Mouse (Mus musculus): ENCODE measurements at regions not wholly inside any gene's neighbourhood (a gene's known extent, or its start where the extent isn't known, plus 50 kb on each side); places are given as distances from the start of the nearest gene placed in this dataset.
"Not testable (repeated sequence)": the region's sequence is repeated elsewhere in the genome, so short reads cannot be mapped to it uniquely, and the experiment has no call there.

DNA sequence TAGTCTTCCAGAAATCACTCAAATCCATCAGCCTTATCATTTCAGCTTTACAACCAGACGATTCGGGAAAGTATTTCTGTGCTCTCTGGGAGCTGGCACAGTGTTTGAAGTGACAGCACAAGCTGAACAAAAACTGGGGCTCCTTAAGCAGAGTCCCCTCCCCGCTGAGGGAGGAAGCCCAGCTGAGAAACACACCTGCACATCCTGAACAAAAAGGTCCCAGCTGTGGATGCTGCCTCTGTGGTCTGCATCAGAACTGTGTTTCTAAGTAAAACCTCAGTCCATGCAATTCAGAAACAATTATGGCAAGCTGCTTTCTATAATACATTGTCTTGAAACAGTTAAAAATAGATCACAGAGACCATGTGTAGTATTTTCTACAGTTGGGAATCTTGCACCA is 368.3 kb upstream of the Olfr1507 start:
- DNase-seq (ENCODE audit: low spot score in 2 of 2) = not testable (repeated sequence)

- not testable (repeated sequence) for DNase-seq (ENCODE audit: low spot score in 2 of 2)
Observed at GRCm38 (mm10) chr14:52863107-52863506, 367.6 kb upstream of the Olfr1507 start.

- DNase-seq (ENCODE audit: low spot score in 2 of 2) = not testable (repeated sequence)
Observed at GRCm38 (mm10) chr14:52862491-52862890, 366.9 kb upstream of the Olfr1507 start.

DNA sequence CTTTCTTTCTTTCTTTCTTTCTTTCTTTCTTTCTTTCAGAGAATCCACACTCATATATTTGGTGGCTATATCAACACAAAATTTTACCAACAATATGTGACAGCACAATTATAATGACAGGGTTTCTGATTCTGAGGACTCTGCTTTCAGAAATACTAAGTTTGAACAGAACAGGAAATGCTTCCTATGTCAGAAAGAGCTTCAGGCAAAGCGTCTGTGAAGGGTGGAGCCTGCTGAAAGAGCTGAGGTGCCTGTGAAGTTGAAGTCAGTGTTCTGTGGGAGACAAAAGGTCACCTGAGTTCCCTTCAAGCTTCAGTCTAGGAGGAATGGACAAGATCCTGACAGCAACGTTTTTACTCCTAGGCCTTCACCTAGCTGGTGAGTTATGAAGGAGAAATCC is 359.8 kb upstream of the Olfr1507 start:
- DNase-seq (ENCODE audit: low spot score in 2 of 2) = not testable (repeated sequence)

- not testable (repeated sequence) for DNase-seq (ENCODE audit: low spot score in 2 of 2)
Observed at GRCm38 (mm10) chr14:52853598-52853997, 358.0 kb upstream of the Olfr1507 start.

DNA sequence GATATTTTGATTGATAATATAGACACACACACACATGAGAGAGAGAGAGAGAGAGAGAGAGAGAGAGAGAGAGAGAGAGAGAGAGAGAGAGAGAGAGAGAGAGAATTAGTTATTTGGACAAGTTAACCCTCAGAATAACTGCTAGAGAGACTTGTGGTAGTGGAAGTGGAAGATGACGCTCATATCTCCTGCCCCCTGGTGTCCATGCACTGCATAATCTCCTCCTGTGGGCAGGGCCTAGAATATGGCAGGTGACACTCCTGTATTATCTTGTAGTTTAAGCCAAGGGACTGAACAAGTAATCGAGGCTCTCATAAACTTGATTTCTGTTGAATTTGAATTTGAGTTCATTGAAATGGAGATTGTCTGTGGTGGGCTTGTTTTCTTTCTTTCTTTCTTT is 352.4 kb upstream of the Olfr1507 start:
- DNase-seq (ENCODE audit: low spot score in 2 of 2) = not testable (repeated sequence)

GRCm38 (mm10) chr14:52824005-52824404 is 328.5 kb upstream of the Olfr1507 start:
- DNase-seq (ENCODE audit: low spot score in 2 of 2) = not testable (repeated sequence)

- DNase-seq (ENCODE audit: low spot score in 2 of 2) = not testable (repeated sequence)
Observed at GRCm38 (mm10) chr14:52821617-52822016, 326.1 kb upstream of the Olfr1507 start.

GRCm38 (mm10) chr14:52811128-52811415 is 315.5 kb upstream of the Olfr1507 start:
- DNase-seq (ENCODE audit: low spot score in 2 of 2) = not testable (repeated sequence)

- peak; percentile 76 for DNase-seq (ENCODE audit: low spot score in 2 of 2)
Observed at GRCm38 (mm10) chr14:52810275-52811127, 315.0 kb upstream of the Olfr1507 start.

DNA sequence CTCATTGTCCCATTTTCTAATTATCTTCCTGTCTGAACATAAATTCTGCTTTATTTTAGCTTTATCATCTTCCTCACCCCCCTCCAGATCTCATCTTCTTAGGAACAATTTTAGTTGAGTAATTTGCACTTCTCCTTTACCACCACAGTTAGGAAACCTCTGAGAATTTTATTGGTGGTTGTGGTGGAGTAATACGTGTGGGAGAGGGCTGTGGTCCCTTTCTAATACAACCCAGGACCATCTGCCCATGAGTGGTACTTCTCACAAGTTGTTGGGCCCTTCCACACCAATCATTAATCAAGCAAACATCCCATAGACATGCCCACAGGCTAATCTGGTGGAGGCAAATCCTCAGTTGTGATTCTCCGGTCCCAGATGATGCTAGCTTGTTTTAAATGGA is 306.2 kb upstream of the Olfr1507 start:
- not testable (repeated sequence) for DNase-seq (ENCODE audit: low spot score in 2 of 2)

DNA sequence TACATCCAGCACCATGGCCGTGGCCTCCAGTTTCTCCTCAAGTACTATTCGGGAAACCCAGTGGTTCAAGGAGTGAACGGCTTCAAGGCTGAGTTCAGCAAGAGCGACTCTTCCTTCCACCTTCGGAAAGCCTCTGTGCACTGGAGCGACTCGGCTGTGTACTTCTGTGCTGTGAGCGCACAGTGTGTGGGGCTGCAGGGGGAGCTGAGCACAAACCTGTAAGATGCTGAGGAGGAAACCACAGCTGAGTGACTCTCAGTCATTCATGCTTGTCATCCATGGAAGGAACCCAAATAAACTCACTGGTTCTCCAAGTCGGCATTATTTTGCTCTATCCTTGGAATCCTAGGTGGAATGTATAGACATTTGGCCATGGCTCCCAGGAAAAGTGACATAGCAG is 297.1 kb upstream of the Olfr1507 start:
- DNase-seq (ENCODE audit: low spot score in 2 of 2) = not testable (repeated sequence)

DNA sequence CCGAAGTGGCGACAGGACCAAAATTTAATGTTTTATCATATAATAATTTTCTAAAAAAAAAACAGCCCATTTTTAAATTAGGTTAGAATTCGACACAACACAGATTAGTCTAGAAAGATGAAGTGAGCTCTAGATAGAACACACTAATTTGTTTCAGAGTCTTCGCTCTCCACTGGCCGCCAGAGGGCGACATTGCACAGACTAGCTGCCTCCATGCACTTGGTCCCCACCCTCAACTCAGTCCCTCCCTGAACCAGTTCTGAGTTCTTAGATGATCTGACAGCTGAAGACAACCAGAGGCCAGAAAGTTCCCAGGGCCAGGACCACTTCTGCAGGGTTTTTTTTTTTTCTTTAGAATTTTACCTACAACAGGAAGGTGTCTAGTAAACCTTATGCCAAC is 296.3 kb upstream of the Olfr1507 start:
- not testable (repeated sequence) for DNase-seq (ENCODE audit: low spot score in 2 of 2)

- not testable (repeated sequence) for DNase-seq (ENCODE audit: low spot score in 2 of 2)
Observed at GRCm38 (mm10) chr14:52782832-52783231, 287.3 kb upstream of the Olfr1507 start.

DNA sequence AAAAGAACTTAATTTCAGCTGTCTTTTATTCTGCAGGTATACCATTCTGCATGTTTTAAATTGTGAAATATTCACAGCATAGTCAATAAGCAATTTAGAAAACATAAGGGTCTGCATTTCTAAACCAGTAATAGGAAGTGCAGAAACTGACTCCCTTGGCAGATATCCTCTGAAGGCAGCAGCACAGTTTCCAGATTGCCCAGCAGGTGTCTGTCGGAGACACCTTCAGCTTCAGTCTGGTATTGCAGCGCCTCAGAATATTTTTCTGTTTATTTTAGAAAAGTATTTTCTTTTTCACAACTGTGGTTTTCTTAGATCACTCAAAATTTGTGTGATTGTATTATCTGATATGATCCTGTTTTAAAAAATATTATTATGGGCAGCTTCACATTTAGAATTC is 280.3 kb upstream of the Olfr1507 start:
- peak in 1 of 2 experiments; percentile 2 for DNase-seq (ENCODE audit: low spot score in 2 of 2)

- peak in 1 of 2 experiments; percentile 2 for DNase-seq (ENCODE audit: low spot score in 2 of 2)
Observed at GRCm38 (mm10) chr14:52769450-52769849, 273.9 kb upstream of the Olfr1507 start.

DNA sequence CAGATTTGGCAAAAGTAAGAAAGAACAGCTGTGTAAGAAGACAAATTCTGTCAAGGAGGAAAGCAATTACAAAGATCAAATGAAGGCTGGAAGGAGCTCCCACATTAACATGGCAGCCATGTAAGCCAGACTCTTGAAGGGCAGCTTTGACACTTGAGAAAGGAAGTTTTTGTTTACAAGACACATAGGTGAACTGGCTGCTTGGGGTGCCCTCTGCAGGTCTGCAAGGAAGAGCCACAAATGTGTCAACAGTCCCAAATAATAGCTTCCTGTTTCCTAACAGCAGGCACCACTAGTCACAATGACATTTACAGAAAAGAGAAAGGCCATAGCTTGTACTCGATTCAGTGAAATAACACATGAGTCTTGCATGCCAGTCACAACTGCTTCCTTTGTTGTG is 256.6 kb upstream of the Olfr1507 start:
- DNase-seq (ENCODE audit: low spot score in 2 of 2) = not testable (repeated sequence)

DNA sequence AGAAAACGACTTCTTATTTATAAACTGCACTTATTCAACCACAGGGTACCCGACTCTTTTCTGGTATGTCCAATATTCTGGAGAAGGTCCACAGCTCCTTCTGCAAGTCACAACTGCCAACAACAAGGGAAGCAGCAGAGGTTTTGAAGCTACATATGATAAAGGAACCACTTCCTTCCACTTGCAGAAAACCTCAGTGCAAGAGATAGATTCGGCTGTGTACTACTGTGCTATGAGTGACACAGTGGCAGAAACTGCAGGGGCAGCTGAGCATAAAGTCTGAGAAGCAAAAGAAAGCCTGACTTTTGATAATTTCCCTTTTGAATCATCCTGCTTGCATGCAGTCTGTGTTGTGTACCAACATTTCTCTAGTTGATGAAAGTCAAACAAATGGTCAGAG is 231.1 kb upstream of the Olfr1507 start:
- not testable (repeated sequence) for DNase-seq (ENCODE audit: low spot score in 2 of 2)

DNA sequence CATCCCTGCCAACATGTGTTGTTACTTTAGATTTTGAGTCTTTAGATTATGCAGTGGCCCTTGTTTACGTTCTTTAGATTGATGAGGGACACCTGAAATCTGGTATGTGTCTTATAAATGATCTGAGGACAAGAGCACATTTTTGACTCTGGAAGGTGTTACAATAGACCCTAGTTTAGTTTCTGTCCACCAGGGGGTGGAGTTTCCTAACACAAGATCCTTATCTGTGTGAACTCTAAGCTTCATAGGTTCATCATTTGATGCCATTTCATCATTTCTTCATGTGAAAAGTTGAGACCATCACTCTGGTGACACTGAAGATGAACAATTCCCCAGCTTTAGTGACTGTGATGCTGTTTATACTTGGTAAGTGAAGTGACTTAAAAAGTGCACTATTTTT is 229.4 kb upstream of the Olfr1507 start:
- not testable (repeated sequence) for DNase-seq (ENCODE audit: low spot score in 2 of 2)

DNA sequence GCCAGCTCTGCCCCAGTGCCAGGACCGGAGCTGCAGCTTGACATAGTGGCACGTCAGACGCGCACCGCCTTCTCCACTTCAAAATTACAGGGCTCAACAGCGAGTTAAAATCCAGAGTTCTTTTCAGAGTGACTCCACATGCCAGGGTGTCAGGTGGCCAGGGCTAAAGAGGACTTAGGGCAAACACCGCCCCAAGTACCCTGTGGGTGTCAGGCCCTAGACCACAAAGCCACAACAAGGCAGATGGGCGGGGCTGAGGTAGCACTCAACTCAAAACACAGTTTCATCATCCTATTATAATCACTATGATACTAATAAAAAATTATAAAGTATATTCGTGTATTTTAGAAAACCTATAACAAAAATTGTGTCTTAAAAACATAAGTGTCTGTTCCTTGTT is 225.1 kb upstream of the Olfr1507 start:
- no peak for DNase-seq (ENCODE audit: low spot score in 2 of 2)

GRCm38 (mm10) chr14:52700851-52701250 is 205.3 kb upstream of the Olfr1507 start:
- not testable (repeated sequence) for DNase-seq (ENCODE audit: low spot score in 2 of 2)

DNA sequence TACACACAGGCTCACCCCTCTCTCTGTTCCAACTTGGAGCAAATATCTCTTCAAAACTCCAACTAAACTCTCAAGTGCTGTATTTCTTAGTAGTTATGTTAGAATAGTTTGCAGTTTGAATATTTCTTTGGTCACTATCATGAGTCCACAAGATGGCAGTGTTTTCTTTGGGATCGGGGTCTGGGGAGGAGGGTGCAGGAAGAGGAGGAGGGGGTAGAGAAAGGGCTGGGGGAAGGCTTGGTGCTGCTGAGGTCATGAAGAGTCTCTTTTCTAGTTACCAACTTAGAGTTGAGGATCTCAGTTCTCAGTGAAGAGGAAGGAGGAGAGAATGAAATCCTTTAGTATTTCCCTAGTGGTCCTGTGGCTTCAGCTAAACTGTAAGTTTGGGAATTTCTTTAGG is 188.1 kb upstream of the Olfr1507 start:
- DNase-seq (ENCODE audit: low spot score in 2 of 2) = not testable (repeated sequence)

- DNase-seq (ENCODE audit: low spot score in 2 of 2) = no peak
Observed at GRCm38 (mm10) chr14:52654355-52654754, 158.8 kb upstream of the Olfr1507 start.

DNA sequence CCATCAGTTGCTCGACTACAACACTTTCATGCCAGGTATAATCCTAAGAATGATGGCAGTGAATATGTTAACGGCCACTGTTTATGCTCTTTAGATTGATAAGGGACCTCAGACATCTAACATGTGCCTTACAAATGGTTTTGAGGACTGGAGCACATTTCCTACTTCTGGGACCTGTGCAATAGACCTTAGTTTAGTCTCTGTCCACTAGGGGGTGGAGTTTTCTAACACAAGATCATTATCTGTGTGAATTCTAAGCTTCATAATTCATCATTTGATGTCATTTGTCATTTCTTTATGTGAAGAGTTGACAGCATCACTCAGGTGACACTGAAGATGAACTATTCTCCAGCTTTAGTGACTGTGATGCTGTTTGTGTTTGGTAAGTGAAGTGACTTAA is 142.6 kb upstream of the Olfr1507 start:
- DNase-seq (ENCODE audit: low spot score in 2 of 2) = no peak
